Mouse (Mus musculus): Measurements from ENCODE around the gene Grm4. TPM values are rescaled to one million over a fixed set of nuclear protein-coding genes. Genes with fewer than 3 reads are reported as not detected.

The Grm4 gene
- total and polyA plus RNA-seq, 3 experiments: 0.06 TPM; not detected in 2

DNA sequence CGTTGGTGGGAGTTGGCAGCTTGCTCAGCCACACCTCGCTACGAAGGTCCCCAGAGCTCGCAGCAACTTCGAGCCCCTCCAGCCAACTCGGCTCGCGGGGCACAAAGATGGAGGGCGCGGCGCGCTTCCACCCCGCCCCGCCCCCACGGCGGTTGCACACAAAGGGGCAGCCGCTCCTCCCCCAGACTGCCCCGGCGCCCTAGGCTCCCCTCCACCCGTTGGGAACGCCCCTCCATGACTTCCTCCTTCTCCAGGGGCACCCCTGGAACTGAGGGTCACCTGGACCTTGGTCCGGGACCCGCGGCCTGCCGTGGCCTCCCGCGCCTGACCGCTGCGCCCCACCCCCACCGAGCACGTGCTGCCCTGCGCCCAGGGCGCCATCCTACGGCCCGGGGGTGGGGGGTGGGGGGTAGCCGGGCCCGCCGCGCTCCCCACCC is 33.9 kb upstream of the Grm4 start (continued):
- TF ChIP-seq MAFK (IDR thresholded peaks at IDR 0.05; ENCODE audit: borderline replicate concordance, low read depth, low read length): no peak
- peak; percentile 60 for TF ChIP-seq USF1 (IDR thresholded peaks at IDR 0.05; ENCODE audit: low read depth, low read length)
- TF ChIP-seq POLR2AphosphoS2 (IDR thresholded peaks at IDR 0.05; ENCODE audit: low read length): no peak
- no peak for TF ChIP-seq ZNF384 (IDR thresholded peaks at IDR 0.05; ENCODE audit: low read depth, low read length)
- peak; percentile 85 for TF ChIP-seq BHLHE40 (IDR thresholded peaks at IDR 0.05; ENCODE audit: borderline replicate concordance, low read depth, low read length)
- peak in 1 of 2 experiments; percentile 48; a peak in 1 of 4 replicates for TF ChIP-seq POLR2A (IDR thresholded peaks at IDR 0.05; ENCODE audit: control insufficient read depth in 1 of 2, insufficient read depth in 1 of 2, low read depth in 1 of 2, low read length in 2 of 2, poor library complexity in 1 of 2)

DNA sequence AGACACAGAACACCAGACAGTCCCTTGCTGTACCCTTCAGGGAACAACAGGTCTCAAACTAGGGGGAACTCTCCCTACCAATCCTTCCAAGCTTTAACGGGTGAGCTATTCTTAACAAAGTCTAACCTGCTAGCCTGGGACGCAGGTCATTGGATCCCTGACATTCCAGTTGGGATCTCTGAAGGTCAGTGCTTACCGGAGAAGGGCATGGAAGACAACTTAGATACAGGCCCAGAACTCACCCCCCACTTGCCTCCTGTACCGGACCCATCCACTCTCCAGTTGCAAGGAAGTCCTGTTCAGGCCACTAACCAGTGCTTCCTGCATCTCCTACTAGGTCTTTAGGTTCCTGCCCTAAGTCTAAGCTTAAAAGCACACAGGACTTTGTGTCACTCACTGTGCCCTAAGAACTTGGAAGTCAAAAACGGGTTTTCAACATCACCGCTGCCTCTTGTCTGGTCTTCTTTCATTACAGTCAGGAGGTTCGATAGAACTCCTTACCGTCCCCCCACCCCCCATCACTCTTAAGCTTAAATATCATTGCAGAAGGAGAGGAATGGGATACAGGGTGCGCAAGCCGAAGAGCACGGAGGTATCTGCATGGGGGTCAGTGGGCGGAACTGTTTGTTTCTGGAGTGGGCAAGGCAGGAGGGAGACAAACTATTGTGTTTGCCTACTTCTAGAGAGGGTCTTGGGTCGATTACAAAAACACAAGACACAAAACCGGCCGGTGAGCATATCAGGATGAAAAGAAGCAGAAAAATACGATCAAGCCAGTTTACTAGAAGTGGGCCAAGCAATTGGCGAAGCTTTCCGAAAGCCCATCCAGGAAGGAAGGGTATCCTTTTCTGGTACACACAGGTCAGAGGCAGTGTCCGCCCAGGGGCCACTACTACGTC is 33.1 kb upstream of the Grm4 start:
- peak; percentile 38 for DNase-seq (ENCODE audit: low read depth, low spot score)
- Histone ChIP-seq H3K4me1 (ENCODE audit: control insufficient read depth in 1 of 2, insufficient read depth in 2 of 2, low read length in 2 of 2) (peaks cover 0 to 16% of the 10 kb centered on the region in 2 experiments; a peak in 3 of 4 replicates), H3K27ac (ENCODE audit: control insufficient read depth, low read depth, low read length) (peak overlapping the region; percentile 95), H3K79me2 (ENCODE audit: control insufficient read depth, insufficient read depth, low read length, poor library complexity) (peaks cover 38% of the 10 kb centered on the region), H3K27me3 (ENCODE audit: control insufficient read depth in 1 of 2, insufficient read depth in 2 of 2, low read length in 2 of 2) (no peaks in the 10 kb centered on the region), H3K36me3 (ENCODE audit: control insufficient read depth in 1 of 2, insufficient read depth in 2 of 2, low read length in 2 of 2) (peaks cover 0 to 7% of the 10 kb centered on the region in 2 experiments; a peak in 2 of 4 replicates), H3K4me3 (ENCODE audit: control insufficient read depth in 1 of 2, insufficient read depth in 1 of 2, low read depth in 2 of 2, low read length in 2 of 2) (peak overlapping the region; percentile 50 to 59), H3K9ac (ENCODE audit: control insufficient read depth, low read depth, low read length, poor library complexity, severe bottlenecking) (peak overlapping the region; percentile 99), H3K9me3 (replicated peaks; ENCODE audit: insufficient read depth, low read length) (no peaks in the 10 kb centered on the region)
- TF ChIP-seq CHD2 (IDR thresholded peaks at IDR 0.05; ENCODE audit: low read length): no peak
- TF ChIP-seq NRF1 (IDR thresholded peaks at IDR 0.05; ENCODE audit: insufficient read depth, low read depth, low read length, poor library complexity, severe bottlenecking): no peak
- no peak for TF ChIP-seq USF2 (IDR thresholded peaks at IDR 0.05; ENCODE audit: borderline replicate concordance in 1 of 2, insufficient read depth in 1 of 2, low read depth in 1 of 2, low read length in 2 of 2)
- TF ChIP-seq MAZ (IDR thresholded peaks at IDR 0.05; ENCODE audit: low read depth, low read length): no peak
- TF ChIP-seq KAT2A (conservative IDR thresholded peaks at IDR 0.05; ENCODE audit: low read depth, low read length): no peak
- no peak for TF ChIP-seq ETS1 (IDR thresholded peaks at IDR 0.05; ENCODE audit: low read depth, low read length)
- TF ChIP-seq POLR2A (IDR thresholded peaks at IDR 0.05; ENCODE audit: control insufficient read depth in 1 of 2, insufficient read depth in 1 of 2, low read depth in 1 of 2, low read length in 2 of 2, poor library complexity in 1 of 2): no peak
- TF ChIP-seq POLR2AphosphoS2 (IDR thresholded peaks at IDR 0.05; ENCODE audit: low read length): no peak
